Mouse (Mus musculus) bone marrow, adult 2 months (tissue): ENCODE results near the gene Tbcd.

Experiments
- CTCF ChIP-seq: fragments of 200-500 bp; IDR thresholded peaks from 2 replicates; pipeline ENCODE4 v1.5.1; 2011; ENCODE audit warnings: low read length, control low read depth; ENCODE audit not compliant: control insufficient read depth, insufficient read depth
- POLR2A ChIP-seq: fragments of 200-500 bp; IDR thresholded peaks from 2 replicates; pipeline ENCODE4 v1.6.1; 2011; ENCODE audit warnings: low read depth, mild to moderate bottlenecking, control low read depth, low read length, borderline replicate concordance; ENCODE audit not compliant: control insufficient read depth

GRCm38 (mm10) chr11:121434156-121435155 lies 17.3 kb upstream of the Tbcd start, which contains the start of gene Fn3k:
- TF ChIP-seq CTCF = no peak
- peak; percentile 74; the same call in 1 of the 2 replicates for TF ChIP-seq POLR2A
